Mouse (Mus musculus): ENCODE results near the gene Rhbdl3.

The Rhbdl3 gene

GRCm38 (mm10) chr11:80300551-80301315 lies at the start of gene Rhbdl3:
Gene Rhbdl3 (plus strand): TSS chr11:80300912.
- ATAC-seq (ENCODE audit: insufficient number of reproducible peaks, low FRiP score, low TSS enrichment) = peak; percentile 36; the same call in 1 of the 2 replicates

GRCm38 (mm10) chr11:80264137-80264536 lies 36.6 kb upstream of the Rhbdl3 start:
- no peak for ATAC-seq (ENCODE audit: insufficient number of reproducible peaks, low FRiP score, low TSS enrichment)

- ATAC-seq (ENCODE audit: insufficient number of reproducible peaks, low FRiP score, low TSS enrichment) = no peak
Measured at GRCm38 (mm10) chr11:80271096-80271495, 29.6 kb upstream of the Rhbdl3 start.

GRCm38 (mm10) chr11:80275011-80275410 lies 25.7 kb upstream of the Rhbdl3 start:
- no peak for ATAC-seq (ENCODE audit: insufficient number of reproducible peaks, low FRiP score, low TSS enrichment)

GRCm38 (mm10) chr11:80278054-80278453 lies 22.7 kb upstream of the Rhbdl3 start:
- ATAC-seq (ENCODE audit: insufficient number of reproducible peaks, low FRiP score, low TSS enrichment) = no peak

GRCm38 (mm10) chr11:80283786-80284185 lies 16.9 kb upstream of the Rhbdl3 start:
- ATAC-seq (ENCODE audit: insufficient number of reproducible peaks, low FRiP score, low TSS enrichment) = no peak

GRCm38 (mm10) chr11:80284641-80285040 lies 16.1 kb upstream of the Rhbdl3 start:
- ATAC-seq (ENCODE audit: insufficient number of reproducible peaks, low FRiP score, low TSS enrichment) = no peak

GRCm38 (mm10) chr11:80287150-80287549 lies 13.6 kb upstream of the Rhbdl3 start:
- peak; percentile 58; the same call in 1 of the 2 replicates for ATAC-seq (ENCODE audit: insufficient number of reproducible peaks, low FRiP score, low TSS enrichment)

- 0 out of 2 replicates have a peak, but pooled peaks have one; percentile 31 for ATAC-seq (ENCODE audit: insufficient number of reproducible peaks, low FRiP score, low TSS enrichment)
Measured at GRCm38 (mm10) chr11:80289701-80290445, 10.8 kb upstream of the Rhbdl3 start.

- ATAC-seq (ENCODE audit: insufficient number of reproducible peaks, low FRiP score, low TSS enrichment) = no peak
Measured at GRCm38 (mm10) chr11:80291004-80291403, 9.7 kb upstream of the Rhbdl3 start.

- no peak for ATAC-seq (ENCODE audit: insufficient number of reproducible peaks, low FRiP score, low TSS enrichment)
Measured at GRCm38 (mm10) chr11:80292463-80292862, 8.2 kb upstream of the Rhbdl3 start.

GRCm38 (mm10) chr11:80295066-80295465 lies 5.6 kb upstream of the Rhbdl3 start:
- no peak for ATAC-seq (ENCODE audit: insufficient number of reproducible peaks, low FRiP score, low TSS enrichment)

GRCm38 (mm10) chr11:80295785-80296184 lies 4.9 kb upstream of the Rhbdl3 start:
- ATAC-seq (ENCODE audit: insufficient number of reproducible peaks, low FRiP score, low TSS enrichment) = no peak

- ATAC-seq (ENCODE audit: insufficient number of reproducible peaks, low FRiP score, low TSS enrichment) = no peak
Measured at GRCm38 (mm10) chr11:80299513-80300235, 1.0 kb upstream of the Rhbdl3 start.

GRCm38 (mm10) chr11:80301316-80302045 lies 769 bp downstream of the Rhbdl3 start:
- ATAC-seq (ENCODE audit: insufficient number of reproducible peaks, low FRiP score, low TSS enrichment) = no peak; the same call in 1 of the 2 replicates

GRCm38 (mm10) chr11:80302046-80302390 lies 1.3 kb downstream of the Rhbdl3 start:
- no peak for ATAC-seq (ENCODE audit: insufficient number of reproducible peaks, low FRiP score, low TSS enrichment)

- ATAC-seq (ENCODE audit: insufficient number of reproducible peaks, low FRiP score, low TSS enrichment) = 0 out of 2 replicates have a peak, but pooled peaks have one; percentile 58
Measured at GRCm38 (mm10) chr11:80302536-80302935, 1.8 kb downstream of the Rhbdl3 start.

- ATAC-seq (ENCODE audit: insufficient number of reproducible peaks, low FRiP score, low TSS enrichment) = no peak
Measured at GRCm38 (mm10) chr11:80303746-80304145, 3.0 kb downstream of the Rhbdl3 start.

- ATAC-seq (ENCODE audit: insufficient number of reproducible peaks, low FRiP score, low TSS enrichment) = no peak
Measured at GRCm38 (mm10) chr11:80304846-80305245, 4.1 kb downstream of the Rhbdl3 start.

- ATAC-seq (ENCODE audit: insufficient number of reproducible peaks, low FRiP score, low TSS enrichment) = no peak
Measured at GRCm38 (mm10) chr11:80308537-80308936, 7.8 kb downstream of the Rhbdl3 start.

All from cerebellum, adult (tissue).